Mouse (Mus musculus): ENCODE measurements at regions not wholly inside any gene's neighbourhood (a gene's known extent, or its start where the extent isn't known, plus 50 kb on each side); places are given as distances from the start of the nearest gene placed in this dataset.

- TF ChIP-seq CTCF (conservative IDR thresholded peaks at IDR 0.05; ENCODE audit: insufficient read depth, insufficient read length, low read depth, low read length) (no peak), POLR2A (IDR thresholded peaks at IDR 0.05; ENCODE audit: low read depth, low read length) (no peak)
These were observed 615.1 kb upstream of the Slc39a10 start for GRCm38 (mm10) chr1:47507801-47508200.

Data from kidney, adult 2 months (tissue).